Mouse (Mus musculus) cerebellum, adult 9-10 months (tissue): ENCODE data around the gene Bad.

ENCODE experiments used
- DNase-seq: peaks from one replicate; pipeline ENCODE4 v3.0.0; 2022

Gene Bad

GRCm38 (mm10) chr19:6969665-6970381 lies 28.2 kb downstream of the Bad start:
- DNase-seq = no peak

GRCm38 (mm10) chr19:6970460-6971085 lies 28.9 kb downstream of the Bad start:
- no peak for DNase-seq

GRCm38 (mm10) chr19:6971644-6972043 lies 30.0 kb downstream of the Bad start:
- no peak for DNase-seq

- DNase-seq = no peak
Measured at GRCm38 (mm10) chr19:6972247-6972917, 30.7 kb downstream of the Bad start.

GRCm38 (mm10) chr19:6973581-6974190 lies 32.0 kb downstream of the Bad start:
- no peak for DNase-seq

GRCm38 (mm10) chr19:6974211-6975205 lies 32.8 kb downstream of the Bad start, which contains the start of gene Ppp1r14b:
Gene Ppp1r14b (plus strand): TSS chr19:6974968.
- peak; percentile 62 for DNase-seq

- peak; percentile 72 for DNase-seq
Measured at GRCm38 (mm10) chr19:6975537-6976521, 34.2 kb downstream of the Bad start, which contains the start of gene Plcb3. Gene Plcb3 (minus strand): TSS chr19:6976470.

- peak; percentile 69 for DNase-seq
Measured at GRCm38 (mm10) chr19:6977759-6978638, 36.3 kb downstream of the Bad start.

- DNase-seq = peak; percentile 63
Measured at GRCm38 (mm10) chr19:6978639-6978974, 36.9 kb downstream of the Bad start.

- DNase-seq = peak; percentile 85
Measured at GRCm38 (mm10) chr19:6979001-6979479, 37.4 kb downstream of the Bad start.

- peak; percentile 99 for DNase-seq
Measured at GRCm38 (mm10) chr19:6979486-6980380, 38.1 kb downstream of the Bad start.

- DNase-seq = peak; percentile 99
Measured at GRCm38 (mm10) chr19:6980381-6981093, 38.9 kb downstream of the Bad start, which contains the start of gene Fkbp2. Gene Fkbp2 (minus strand): TSS chr19:6980501.

GRCm38 (mm10) chr19:6981465-6981864 lies 39.8 kb downstream of the Bad start:
- DNase-seq = no peak

GRCm38 (mm10) chr19:6983621-6984020 lies 42.0 kb downstream of the Bad start:
- peak; percentile 30 for DNase-seq

- no peak for DNase-seq
Measured at GRCm38 (mm10) chr19:6985300-6985699, 43.6 kb downstream of the Bad start.

GRCm38 (mm10) chr19:6985951-6986708 lies 44.5 kb downstream of the Bad start:
- peak; percentile 59 for DNase-seq
